In genomic region chr4:76175086-76175485, GRCm38 (mm10) we compare ENCODE assay signal across 17 mouse cellular contexts.
DNase-seq lines count a peak whose midpoint lies in the region; ATAC-seq lines count a peak whose summit lies in the region.
"Had no signal": no experiment of that assay in that cellular context is flagged by ENCODE, and none has a peak within 500 bp of the region (broad histone marks: within the 10 kb centered on the region; RNA-seq: fewer than 3 reads in every experiment).

No protein-coding gene starts in this region.

- H3K9ac ChIP-seq in forebrain, embryonic 16.5 days (replicated peaks; ENCODE audit: low read depth, low read length), result no peak overlapping the region
- H3K9ac ChIP-seq in forebrain, embryonic 12.5 days, result no peak overlapping the region
- H3K9ac ChIP-seq: heart, embryonic 13.5 days; liver, embryonic 13.5 days had no signal

- intact Hi-C loops in left cerebral cortex, postnatal 14 days (cut with DNase I), result no loop called here
- intact Hi-C loops in heart, postnatal 36 days (cut with DNase I), result no loop called here

- H3K4me3 ChIP-seq in forebrain, embryonic 16.5 days (replicated peaks; ENCODE audit: low read length), result no peak overlapping the region
- no peak overlapping the region for H3K4me3 ChIP-seq in forebrain, embryonic 12.5 days (replicated peaks)
- H3K4me3 ChIP-seq in limb, embryonic 10.5 days, result no peak overlapping the region
- H3K4me3 ChIP-seq: erythroblast, embryonic 14.5 days; heart, embryonic 13.5 days; liver, embryonic 13.5 days had no signal

- no peak overlapping the region for H3K27ac ChIP-seq in forebrain, embryonic 16.5 days (ENCODE audit: low read length)
- no peak overlapping the region for H3K27ac ChIP-seq in forebrain, embryonic 12.5 days
- H3K27ac ChIP-seq in limb, embryonic 10.5 days, result no peak overlapping the region
- H3K27ac ChIP-seq: heart, embryonic 13.5 days; liver, embryonic 13.5 days had no signal

- ATAC-seq in forebrain, embryonic 16.5 days, result peak; percentile 50; the same call in 1 of the 2 replicates
- ATAC-seq in forebrain, embryonic 12.5 days (ENCODE audit: low FRiP score), result no peak
- ATAC-seq: intestine, postnatal 0 days had no signal

- WGBS in forebrain, embryonic 16.5 days, result 52% methylated on average over 1 of the region's 1 CpGs
- WGBS in forebrain, embryonic 12.5 days, result 86% methylated on average over 1 of the region's 1 CpGs
- WGBS in limb, embryonic 10.5 days, result 91% methylated on average over 1 of the region's 1 CpGs

- DNase-seq in R1 (ENCODE audit: low read depth, low spot score), result peak; percentile 29
- peak; percentile 87 for DNase-seq in cerebellum, adult 9-11 months
- DNase-seq in left cerebral cortex, postnatal 14 days (ENCODE audit: low spot score in 2 of 2), result peak; percentile 50 to 52
- DNase-seq in heart, postnatal 36 days, result no peak
- DNase-seq in limb, embryonic 10.5 days (ENCODE audit: low spot score), result no peak
- no peak for DNase-seq in c-Kit-positive CD71-positive TER-119-positive erythroid progenitor cells, embryonic 14.5 days (ENCODE audit: low spot score)
- DNase-seq: embryo, embryonic 11 days; gastrocnemius, postnatal 25 days; liver, embryonic 13.5 days; lung, postnatal 10 days had no signal

- no peak overlapping the region for H3K4me2 ChIP-seq in forebrain, embryonic 16.5 days (ENCODE audit: low read length)
- no peak overlapping the region for H3K4me2 ChIP-seq in forebrain, embryonic 12.5 days
- H3K4me2 ChIP-seq: heart, embryonic 13.5 days; liver, embryonic 13.5 days; midbrain, embryonic 11.5 days had no signal

- H3K27me3 ChIP-seq in forebrain, embryonic 16.5 days (replicated peaks; ENCODE audit: control insufficient read depth, insufficient read depth, low read length), result no peaks in the 10 kb centered on the region
- H3K27me3 ChIP-seq in forebrain, embryonic 12.5 days, result no peaks in the 10 kb centered on the region
- H3K27me3 ChIP-seq in limb, embryonic 10.5 days (ENCODE audit: low read depth, poor library complexity, severe bottlenecking), result no peaks in the 10 kb centered on the region
- H3K27me3 ChIP-seq: heart, embryonic 13.5 days; liver, embryonic 13.5 days had no signal

- H3K36me3 ChIP-seq in forebrain, embryonic 16.5 days (ENCODE audit: control insufficient read depth, insufficient read depth), result no peaks in the 10 kb centered on the region
- no peaks in the 10 kb centered on the region for H3K36me3 ChIP-seq in forebrain, embryonic 12.5 days (replicated peaks)
- H3K36me3 ChIP-seq in limb, embryonic 10.5 days, result no peaks in the 10 kb centered on the region
- H3K36me3 ChIP-seq: G1E; heart, embryonic 13.5 days; liver, embryonic 13.5 days had no signal

- no peaks in the 10 kb centered on the region for H3K9me3 ChIP-seq in forebrain, embryonic 16.5 days (ENCODE audit: control insufficient read depth, low read length)
- no peaks in the 10 kb centered on the region for H3K9me3 ChIP-seq in forebrain, embryonic 12.5 days
- H3K9me3 ChIP-seq in limb, embryonic 10.5 days (replicated peaks), result no peaks in the 10 kb centered on the region
- H3K9me3 ChIP-seq: G1E; heart, embryonic 13.5 days; liver, embryonic 13.5 days had no signal

- 0 out of 2 replicates have a peak, but pooled peaks cover 4% of the 10 kb centered on the region for H3K4me1 ChIP-seq in forebrain, embryonic 16.5 days (replicated peaks; ENCODE audit: control insufficient read depth, insufficient read depth, low read length)
- no peaks in the 10 kb centered on the region for H3K4me1 ChIP-seq in forebrain, embryonic 12.5 days
- 0 out of 2 replicates have a peak, but pooled peaks cover 5% of the 10 kb centered on the region for H3K4me1 ChIP-seq in limb, embryonic 10.5 days
- H3K4me1 ChIP-seq: liver, embryonic 13.5 days had no signal

Comparison
In these comparisons a context has a peak if more than half of its experiments do, and no peak if none do; other contexts are left out.
1. DNase-seq: peak in R1 (single experiment), cerebellum, adult 9-11 months (single experiment) and left cerebral cortex, postnatal 14 days (2 of 2); none in heart, postnatal 36 days (0 of 2), limb, embryonic 10.5 days (single experiment) and c-Kit-positive CD71-positive TER-119-positive erythroid progenitor cells, embryonic 14.5 days (single experiment).